Mouse (Mus musculus): Measurements from ENCODE around the gene Aldh8a1.

- TF ChIP-seq POLR2A (IDR thresholded peaks at IDR 0.05; ENCODE audit: low read depth, low read length) (no peak), CTCF (IDR thresholded peaks at IDR 0.05; ENCODE audit: extremely low read depth, insufficient read length, insufficient replicate concordance, low read depth, low read length) (no peak)
Measured at GRCm38 (mm10) chr10:21416184-21416583, 39.1 kb downstream of the Aldh8a1 start.

Measured in small intestine, adult 2 months (tissue).